Mouse (Mus musculus) small intestine, adult 2 months (tissue): ENCODE measurements at regions not wholly inside any gene's neighbourhood (a gene's known extent, or its start where the extent isn't known, plus 50 kb on each side); places are given as distances from the start of the nearest gene placed in this dataset.

ENCODE experiments used
- CTCF ChIP-seq: fragments of 200-500 bp; IDR thresholded peaks from 2 replicates; pipeline ENCODE4 v1.5.1; 2012; ENCODE audit warnings: low read depth, mild to moderate bottlenecking, control low read depth, inconsistent platforms, low read length, moderate library complexity, mixed read lengths; ENCODE audit not compliant: insufficient replicate concordance, insufficient read length; ENCODE audit errors: extremely low read depth
- POLR2A ChIP-seq: fragments of 200-500 bp; IDR thresholded peaks from 2 replicates; pipeline ENCODE4 v1.6.1; 2012; ENCODE audit warnings: low read depth, mild to moderate bottlenecking, control low read depth, inconsistent platforms, low read length, moderate library complexity

DNA sequence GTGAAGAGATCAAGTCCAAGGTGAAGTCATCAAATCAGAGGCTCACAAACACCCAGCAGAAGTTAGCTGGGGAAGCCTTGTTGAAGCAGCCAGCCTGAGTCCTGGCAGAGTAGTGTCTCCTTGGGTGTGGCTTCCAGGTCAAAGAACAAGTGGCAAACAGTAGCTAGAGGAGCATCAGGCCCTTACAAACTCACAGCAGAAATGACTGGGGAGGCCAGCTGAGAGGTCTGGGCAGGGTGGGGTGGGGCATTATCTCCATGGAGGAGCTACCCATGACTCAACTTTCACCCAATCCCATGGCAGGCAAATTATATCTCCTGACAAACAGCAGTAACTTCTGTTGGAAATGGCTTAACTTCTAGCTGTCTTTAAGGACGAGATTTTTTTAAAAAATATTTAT lies 60.6 kb upstream of the Cxcl14 start:
- no peak for TF ChIP-seq CTCF
- TF ChIP-seq POLR2A, result no peak
